Mouse (Mus musculus) MEL (cell line): ENCODE measurements at regions not wholly inside any gene's neighbourhood (a gene's known extent, or its start where the extent isn't known, plus 50 kb on each side); places are given as distances from the start of the nearest gene placed in this dataset.
"Not testable (repeated sequence)": the region's sequence is repeated elsewhere in the genome, so short reads cannot be mapped to it uniquely, and the experiment has no call there.

Experiments used
- DNase-seq: peaks from one replicate; pipeline ENCODE4 v3.0.0; 2011; ENCODE audit warnings: low read depth, low spot score
- H3K27ac ChIP-seq: 2 replicates; pipeline ENCODE4 v1.5.1; 2012; ENCODE audit warnings: low read depth, mild to moderate bottlenecking, control low read depth, low read length, moderate library complexity; ENCODE audit not compliant: control insufficient read depth
- H3K27me3 ChIP-seq, 2 experiments: fragments of 150-350 bp in 1 of 2; sonication (generic) in 1 of 2; 2 replicates each; pipeline ENCODE4 v1.6.1; 2012; ENCODE audit warnings: low read length in 2 of 2, mild to moderate bottlenecking in 2 of 2, improper control_type of control experiment in 1 of 2, moderate library complexity in 1 of 2; ENCODE audit not compliant: insufficient read depth in 2 of 2, control insufficient read depth in 1 of 2
- H3K36me3 ChIP-seq, 2 experiments: 2 replicates each; pipeline ENCODE4 v1.6.1; 2012 to 2014; ENCODE audit warnings: low read length in 2 of 2, improper control_type of control experiment in 1 of 2, inconsistent platforms in 1 of 2, mild to moderate bottlenecking in 1 of 2; ENCODE audit not compliant: insufficient read depth in 2 of 2, control insufficient read depth in 1 of 2
- H3K4me1 ChIP-seq, 2 experiments: fragments of 150-350 bp in 1 of 2; sonication (generic) in 1 of 2; 2 replicates each; pipeline ENCODE4 v1.6.1; 2012; ENCODE audit warnings: low read length in 2 of 2, improper control_type of control experiment in 1 of 2, mild to moderate bottlenecking in 1 of 2; ENCODE audit not compliant: insufficient read depth in 2 of 2, control insufficient read depth in 1 of 2
- H3K4me3 ChIP-seq, 2 experiments: fragments of 150-350 bp in 1 of 2; sonication (generic) in 1 of 2; 2 replicates each; pipeline ENCODE4 v1.5.1; 2012; ENCODE audit warnings: low read depth in 2 of 2, low read length in 2 of 2, mild to moderate bottlenecking in 2 of 2, moderate library complexity in 2 of 2, control low read depth in 1 of 2, improper control_type of control experiment in 1 of 2; ENCODE audit not compliant: control insufficient read depth in 1 of 2, insufficient read depth in 1 of 2
- H3K79me2 ChIP-seq: 2 replicates; pipeline ENCODE4 v1.6.1; 2012; ENCODE audit warnings: mild to moderate bottlenecking, low read length, moderate library complexity; ENCODE audit not compliant: control insufficient read depth, poor library complexity, insufficient read depth
- H3K9ac ChIP-seq: 2 replicates; pipeline ENCODE4 v1.6.1; 2012; ENCODE audit warnings: low read depth, mild to moderate bottlenecking, control low read depth, low read length, moderate library complexity; ENCODE audit not compliant: control insufficient read depth, poor library complexity, severe bottlenecking
- H3K9me3 ChIP-seq: fragments of 150-350 bp; sonication (generic); replicated peaks from 2 replicates; pipeline ENCODE4 v1.6.1; 2012; ENCODE audit warnings: mild to moderate bottlenecking, low read length, improper control_type of control experiment, moderate library complexity; ENCODE audit not compliant: insufficient read depth
- BHLHE40 ChIP-seq: IDR thresholded peaks from 2 replicates; pipeline ENCODE4 v1.6.1; 2012; ENCODE audit warnings: low read depth, mild to moderate bottlenecking, inconsistent platforms, low read length, improper control_type of control experiment, borderline replicate concordance
- CHD1 ChIP-seq: IDR thresholded peaks from 2 replicates; pipeline ENCODE4 v1.6.1; 2012; ENCODE audit warnings: low read depth, mild to moderate bottlenecking, inconsistent platforms, low read length, improper control_type of control experiment
- CTCF ChIP-seq, 3 experiments: IDR thresholded peaks in 2 of 3; conservative IDR thresholded peaks in 1 of 3; 2 replicates each; pipeline ENCODE4 v1.5.1; 2011 to 2012; ENCODE audit warnings: low read length in 3 of 3, low read depth in 2 of 3, mild to moderate bottlenecking in 2 of 3, improper control_type of control experiment in 1 of 3, inconsistent platforms in 1 of 3, mixed read lengths in 1 of 3, moderate library complexity in 1 of 3; ENCODE audit not compliant: control insufficient read depth in 1 of 3, insufficient read depth in 1 of 3, poor library complexity in 1 of 3, severe bottlenecking in 1 of 3
- E2F4 ChIP-seq: IDR thresholded peaks from 2 replicates; pipeline ENCODE4 v1.6.1; 2011; ENCODE audit warnings: low read depth, low read length, improper control_type of control experiment, borderline replicate concordance
- ELF1 ChIP-seq: IDR thresholded peaks from 2 replicates; pipeline ENCODE4 v1.6.1; 2014; ENCODE audit warnings: low read depth, mild to moderate bottlenecking, inconsistent platforms, low read length, improper control_type of control experiment, moderate library complexity
- ETS1 ChIP-seq: IDR thresholded peaks from 2 replicates; pipeline ENCODE4 v1.6.1; 2012; ENCODE audit warnings: low read depth, mild to moderate bottlenecking, inconsistent platforms, low read length, improper control_type of control experiment, moderate library complexity
- GABPA ChIP-seq: IDR thresholded peaks from 2 replicates; pipeline ENCODE4 v1.6.1; 2012; ENCODE audit warnings: low read depth, mild to moderate bottlenecking, inconsistent platforms, low read length, improper control_type of control experiment, moderate library complexity
- GATA1 ChIP-seq: IDR thresholded peaks from 2 replicates; pipeline ENCODE4 v1.6.1; 2011; ENCODE audit warnings: low read depth, low read length, improper control_type of control experiment
- JUND ChIP-seq: IDR thresholded peaks from 2 replicates; pipeline ENCODE4 v1.6.1; 2011; ENCODE audit warnings: low read depth, mild to moderate bottlenecking, improper control_type of control experiment, low read length
- MAX ChIP-seq: IDR thresholded peaks from 2 replicates; pipeline ENCODE4 v1.6.1; 2011; ENCODE audit warnings: low read length, improper control_type of control experiment
- MAZ ChIP-seq: IDR thresholded peaks from 2 replicates; pipeline ENCODE4 v1.6.1; 2012; ENCODE audit warnings: low read depth, mild to moderate bottlenecking, inconsistent platforms, low read length, improper control_type of control experiment
- NRF1 ChIP-seq: IDR thresholded peaks from 2 replicates; pipeline ENCODE4 v1.6.1; 2014; ENCODE audit warnings: low read depth, mild to moderate bottlenecking, inconsistent platforms, low read length, improper control_type of control experiment, moderate library complexity; ENCODE audit not compliant: poor library complexity, insufficient read depth, severe bottlenecking
- POLR2AphosphoS2 ChIP-seq: IDR thresholded peaks from 2 replicates; pipeline ENCODE4 v1.6.1; 2011; ENCODE audit warnings: low read length, improper control_type of control experiment
- POLR2AphosphoS5 ChIP-seq: IDR thresholded peaks from 2 replicates; pipeline ENCODE4 v1.6.1; 2012; ENCODE audit warnings: low read depth, borderline replicate concordance, mild to moderate bottlenecking, inconsistent platforms, low read length, moderate library complexity, mixed read lengths
- RAD21 ChIP-seq: IDR thresholded peaks from 2 replicates; pipeline ENCODE4 v1.6.1; 2011; ENCODE audit warnings: mild to moderate bottlenecking, low read depth, low read length, improper control_type of control experiment
- RCOR1 ChIP-seq: IDR thresholded peaks from 2 replicates; pipeline ENCODE4 v1.6.1; 2012; ENCODE audit warnings: low read depth, mild to moderate bottlenecking, inconsistent platforms, low read length, improper control_type of control experiment
- SMC3 ChIP-seq: IDR thresholded peaks from 2 replicates; pipeline ENCODE4 v1.6.1; 2011; ENCODE audit warnings: low read depth, low read length, improper control_type of control experiment
- TAL1 ChIP-seq: IDR thresholded peaks from 2 replicates; pipeline ENCODE4 v1.6.1; 2012; ENCODE audit warnings: mild to moderate bottlenecking, inconsistent platforms, low read length, moderate library complexity, mixed read lengths
- TBP ChIP-seq: IDR thresholded peaks from 2 replicates; pipeline ENCODE4 v1.8.0; 2011; ENCODE audit warnings: low read depth, low read length, improper control_type of control experiment
- TCF12 ChIP-seq: IDR thresholded peaks from 2 replicates; pipeline ENCODE4 v1.6.1; 2014; ENCODE audit warnings: low read depth, mild to moderate bottlenecking, inconsistent platforms, low read length, improper control_type of control experiment, moderate library complexity
- UBTF ChIP-seq: IDR thresholded peaks from 2 replicates; pipeline ENCODE4 v1.6.1; 2012; ENCODE audit warnings: low read depth, mild to moderate bottlenecking, inconsistent platforms, low read length, improper control_type of control experiment, moderate library complexity, borderline replicate concordance; ENCODE audit not compliant: insufficient read depth
- USF1 ChIP-seq: IDR thresholded peaks from 2 replicates; pipeline ENCODE4 v1.6.1; 2014; ENCODE audit warnings: low read depth, mild to moderate bottlenecking, inconsistent platforms, low read length, improper control_type of control experiment, moderate library complexity
- ZC3H11A ChIP-seq: IDR thresholded peaks from 2 replicates; pipeline ENCODE4 v1.6.1; 2012; ENCODE audit warnings: low read depth, mild to moderate bottlenecking, inconsistent platforms, low read length, improper control_type of control experiment
- ZMIZ1 ChIP-seq: IDR thresholded peaks from 2 replicates; pipeline ENCODE4 v1.6.1; 2012; ENCODE audit warnings: low read depth, mild to moderate bottlenecking, inconsistent platforms, low read length, improper control_type of control experiment, moderate library complexity

DNA sequence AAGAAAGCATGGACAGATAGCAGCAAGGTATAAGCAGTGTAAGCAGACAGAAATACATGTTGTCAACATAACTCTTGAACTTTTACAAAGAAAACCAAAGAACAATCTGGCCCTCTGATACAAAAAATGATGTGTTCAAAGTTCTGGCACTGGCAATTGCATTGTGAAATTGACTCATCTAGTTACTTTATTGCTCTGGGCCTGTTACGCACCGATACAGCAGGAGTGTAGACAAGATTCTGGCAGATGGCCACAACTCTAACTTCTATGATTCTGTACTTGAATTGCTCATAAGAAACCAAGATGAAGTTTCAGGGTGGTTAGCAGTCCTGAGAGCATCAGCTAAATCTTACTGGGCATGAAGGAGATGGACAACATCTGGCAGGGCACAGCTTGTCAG lies 117.7 kb downstream of the Olfr721-ps1 start:
- H3K4me1 ChIP-seq: no peaks in the 10 kb centered on the region
- TF ChIP-seq POLR2AphosphoS2: no peak
- no peak for TF ChIP-seq CHD1
- no peak for TF ChIP-seq RCOR1
- TF ChIP-seq SMC3: no peak
- no peak for TF ChIP-seq TAL1
- TF ChIP-seq E2F4: no peak
- TF ChIP-seq ETS1: no peak
- no peak for TF ChIP-seq BHLHE40
- TF ChIP-seq UBTF: no peak
- TF ChIP-seq NRF1: no peak
- no peak for TF ChIP-seq ZMIZ1
- no peak for TF ChIP-seq MAZ
- no peak for TF ChIP-seq GATA1
- no peak for TF ChIP-seq TCF12
- TF ChIP-seq GABPA: no peak
- no peaks in the 10 kb centered on the region for H3K79me2 ChIP-seq
- H3K9me3 ChIP-seq: no peaks in the 10 kb centered on the region
- H3K27ac ChIP-seq: no peak overlapping the region
- H3K4me3 ChIP-seq: no peak overlapping the region
- H3K36me3 ChIP-seq: no peaks in the 10 kb centered on the region
- DNase-seq: no peak
- H3K27me3 ChIP-seq: no peaks in the 10 kb centered on the region
- H3K9ac ChIP-seq: no peak overlapping the region

- no peak overlapping the region for H3K9ac ChIP-seq
- H3K9me3 ChIP-seq: no peaks in the 10 kb centered on the region
- TF ChIP-seq USF1 (no peak), GABPA (no peak), ZC3H11A (no peak), CTCF (IDR thresholded peaks at IDR 0.05 in 2 of 3, conservative IDR thresholded peaks at IDR 0.05 in 1 of 3; ENCODE audit: control insufficient read depth in 1 of 3, insufficient read depth in 1 of 3, low read depth in 2 of 3, low read length in 3 of 3, poor library complexity in 1 of 3, severe bottlenecking in 1 of 3) (no peak), TBP (no peak), POLR2AphosphoS5 (no peak), ELF1 (no peak), BHLHE40 (no peak), SMC3 (no peak), RAD21 (no peak), MAZ (no peak), UBTF (no peak), MAX (no peak), JUND (no peak)
- TF ChIP-seq, all 39 proteins: peak for 0
- Histone ChIP-seq H3K27me3 (no peaks in the 10 kb centered on the region), H3K4me1 (no peaks in the 10 kb centered on the region), H3K36me3 (no peaks in the 10 kb centered on the region), H3K79me2 (no peaks in the 10 kb centered on the region), H3K27ac (no peak overlapping the region), H3K4me3 (no peak overlapping the region)
- no peak for DNase-seq
Measured at GRCm38 (mm10) chr14:14520195-14520594, 119.1 kb downstream of the Olfr721-ps1 start.

DNA sequence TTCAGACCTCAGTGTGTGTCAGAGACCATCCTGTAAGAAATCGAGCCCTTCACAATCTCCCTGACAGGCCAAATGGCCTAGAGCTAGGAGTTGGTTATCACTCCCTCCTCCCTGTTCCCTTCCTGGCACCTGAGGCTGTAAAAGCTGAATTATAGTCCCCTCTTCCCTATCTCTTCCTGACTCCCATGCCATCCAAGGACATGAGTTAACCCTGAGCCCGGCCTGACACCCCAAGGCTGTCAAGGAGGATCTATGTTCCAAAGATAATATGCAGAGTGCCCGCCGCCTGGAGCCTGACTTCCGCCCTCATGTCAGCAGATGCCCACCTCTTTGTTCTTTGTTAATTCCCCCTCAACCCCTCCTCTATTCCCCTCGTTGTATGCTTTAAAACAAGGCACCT lies 120.2 kb downstream of the Olfr721-ps1 start:
- H3K27me3 ChIP-seq, H3K36me3 ChIP-seq, H3K9ac ChIP-seq, DNase-seq, H3K4me3 ChIP-seq, H3K79me2 ChIP-seq, H3K4me1 ChIP-seq, H3K9me3 ChIP-seq, H3K27ac ChIP-seq: not testable (repeated sequence)
